Mouse (Mus musculus) ES-Bruce4 (cell line): ENCODE data around the gene Slc4a8.

ENCODE experiments used
- CTCF ChIP-seq: IDR thresholded peaks from one replicate; pipeline ENCODE4 v1.8.1; 2011; ENCODE audit warnings: low read depth, low read length
- EP300 ChIP-seq: IDR thresholded peaks from 2 replicates; pipeline ENCODE4 v1.6.1; 2011; ENCODE audit warnings: low read depth, low read length; ENCODE audit not compliant: insufficient read depth
- POLR2A ChIP-seq: IDR thresholded peaks from one replicate; pipeline ENCODE4 v1.8.1; 2011; ENCODE audit warnings: low read length; ENCODE audit not compliant: insufficient read depth

GRCm38 (mm10) chr15:100718572-100718971 lies 43.0 kb upstream of the Slc4a8 start:
- peak; percentile 80 for TF ChIP-seq CTCF
- no peak for TF ChIP-seq POLR2A
- TF ChIP-seq EP300, result no peak
